Mouse (Mus musculus) c-Kit-positive CD71-negative TER-119-negative erythroid progenitor cells, embryonic 14.5 days (primary cell): ENCODE data around the gene Oas1e.
"Not testable (repeated sequence)": the region's sequence is repeated elsewhere in the genome, so short reads cannot be mapped to it uniquely, and the experiment has no call there.

Experiments
- DNase-seq: peaks from one replicate; pipeline ENCODE4 v3.0.0-alpha.2; 2013; ENCODE audit warnings: low read depth

Gene Oas1e

DNA sequence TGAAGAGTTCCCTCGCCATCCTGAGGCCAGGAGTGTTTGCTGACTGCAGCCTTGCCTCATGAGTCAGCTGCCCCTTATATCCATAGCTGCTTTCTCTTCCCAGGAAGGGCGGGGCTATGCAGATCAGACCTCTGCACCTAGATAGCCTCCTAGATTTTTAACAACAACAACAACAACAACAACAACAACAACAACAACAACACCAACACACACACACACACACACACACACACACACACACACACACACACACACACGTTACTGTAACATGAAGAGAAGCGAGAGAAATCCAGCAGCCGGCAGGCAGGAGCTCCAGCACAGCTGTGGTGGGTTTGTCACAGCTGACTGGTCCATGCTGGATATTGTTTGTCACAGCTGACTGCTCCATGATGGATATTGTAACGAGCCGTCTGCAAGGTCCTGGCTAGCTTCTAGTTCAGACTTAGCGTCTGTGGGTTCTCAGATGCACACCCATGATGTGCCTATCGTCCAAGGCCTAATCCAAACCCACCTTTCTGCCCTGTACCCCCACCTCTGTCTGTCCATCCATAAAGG lies at the start of gene Oas1e:
Oas1e (minus strand) TSS at position 51 of the 555 bp plus-strand sequence.
- not testable (repeated sequence) for DNase-seq

DNA sequence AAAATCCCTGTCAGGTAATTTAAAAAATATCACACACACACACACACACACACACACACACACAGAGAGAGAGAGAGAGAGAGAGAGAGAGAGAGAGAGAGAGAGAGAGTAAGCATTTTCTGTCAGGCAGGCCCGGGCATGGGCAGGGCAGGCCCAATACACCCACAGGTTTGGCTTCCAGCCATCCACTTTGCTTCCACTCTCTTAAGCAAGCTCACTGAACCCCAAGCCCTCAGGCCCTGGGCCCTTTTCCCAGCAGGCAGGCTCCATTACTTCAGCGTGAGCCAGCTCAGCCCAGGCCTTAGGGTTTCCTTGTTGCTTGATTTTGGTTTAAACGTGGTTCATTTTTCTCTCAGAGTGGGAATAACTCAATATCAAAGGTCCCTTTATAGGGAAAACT lies 49.4 kb upstream of the Oas1e start:
- no peak for DNase-seq

DNA sequence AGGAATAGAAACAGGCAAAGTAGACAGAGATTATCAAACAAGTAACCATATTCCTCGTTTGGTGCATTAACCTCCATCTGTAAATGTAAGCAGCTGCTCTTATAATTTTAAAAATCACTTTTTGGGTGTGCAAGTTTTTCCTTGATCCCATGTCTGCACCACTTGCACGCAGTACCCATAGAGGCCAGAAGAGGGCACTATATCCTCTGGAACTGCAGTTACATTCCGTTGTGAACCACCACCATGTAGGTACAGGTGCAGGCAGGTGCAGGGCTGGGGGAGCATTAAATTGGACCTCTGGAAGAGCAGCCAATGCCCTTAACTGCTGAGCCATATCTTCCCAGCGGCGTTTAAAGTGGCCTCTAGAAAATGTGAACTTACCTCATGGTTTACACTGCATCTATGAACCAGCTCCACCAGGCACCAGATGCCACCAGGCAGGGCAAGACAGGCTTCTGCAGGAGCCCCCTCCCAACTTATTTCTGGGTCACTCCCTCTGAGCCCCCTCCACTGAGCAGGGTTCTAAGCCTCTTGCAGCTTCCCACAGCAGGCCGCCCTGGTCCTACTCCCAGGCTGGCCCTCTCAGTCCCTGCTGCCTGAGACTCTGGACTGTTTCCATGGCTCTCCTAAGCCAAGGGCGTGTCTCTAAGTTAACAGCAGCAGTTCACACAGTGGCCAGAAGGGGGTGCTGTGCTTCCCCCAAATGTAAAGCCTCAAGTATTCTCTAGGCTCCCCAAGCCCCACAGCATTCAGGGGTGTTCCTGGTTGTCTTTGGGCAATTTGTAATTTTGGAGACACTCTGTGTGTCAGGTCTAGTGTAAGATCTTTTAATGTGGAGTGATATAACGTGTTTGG lies 41.6 kb upstream of the Oas1e start:
- DNase-seq = peak; percentile 33

DNA sequence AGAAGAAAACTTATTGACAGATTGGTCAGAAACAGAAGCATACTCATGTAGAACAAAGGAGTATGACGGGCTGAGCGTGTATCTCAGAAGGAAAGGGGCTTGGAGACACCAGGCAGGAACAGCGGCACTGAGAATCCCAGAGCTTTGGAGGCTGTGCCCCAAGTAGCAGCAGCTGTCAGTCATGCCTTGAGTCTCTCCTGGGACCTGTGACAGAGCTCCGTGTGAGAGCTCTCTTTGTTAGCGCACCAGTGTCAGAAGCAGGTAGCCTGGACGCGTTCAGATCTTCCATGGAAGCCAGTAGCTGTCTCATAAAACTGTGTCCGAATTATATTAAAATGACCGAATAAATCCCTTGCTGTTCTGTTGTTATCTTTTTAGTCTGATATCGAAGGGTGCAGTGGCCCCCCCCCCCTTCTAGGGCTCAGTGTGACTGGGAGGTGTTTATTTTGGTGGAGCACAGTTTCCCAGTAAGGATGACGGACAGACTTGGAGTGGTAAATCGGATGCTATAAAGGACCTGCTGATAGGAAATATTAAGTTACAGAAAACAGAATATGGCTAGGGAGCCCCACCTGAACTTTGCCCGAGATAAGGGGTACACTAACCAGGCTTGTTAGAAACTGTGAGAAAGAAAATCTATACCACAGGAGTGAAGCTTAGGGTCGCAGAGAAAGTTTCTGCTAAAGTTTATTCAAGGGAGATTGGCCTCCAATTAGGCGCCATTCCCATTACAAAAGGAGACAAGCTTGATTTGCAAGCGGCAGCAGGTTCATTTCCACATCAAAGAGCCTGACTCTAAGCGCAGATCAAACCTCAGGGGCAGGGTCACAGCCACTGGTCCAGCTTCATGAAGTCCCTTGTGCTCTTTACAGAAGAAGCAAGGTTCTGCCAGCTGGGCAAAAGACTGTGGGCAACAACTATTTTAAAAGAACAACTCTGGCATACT lies 38.3 kb upstream of the Oas1e start:
- no peak for DNase-seq

DNA sequence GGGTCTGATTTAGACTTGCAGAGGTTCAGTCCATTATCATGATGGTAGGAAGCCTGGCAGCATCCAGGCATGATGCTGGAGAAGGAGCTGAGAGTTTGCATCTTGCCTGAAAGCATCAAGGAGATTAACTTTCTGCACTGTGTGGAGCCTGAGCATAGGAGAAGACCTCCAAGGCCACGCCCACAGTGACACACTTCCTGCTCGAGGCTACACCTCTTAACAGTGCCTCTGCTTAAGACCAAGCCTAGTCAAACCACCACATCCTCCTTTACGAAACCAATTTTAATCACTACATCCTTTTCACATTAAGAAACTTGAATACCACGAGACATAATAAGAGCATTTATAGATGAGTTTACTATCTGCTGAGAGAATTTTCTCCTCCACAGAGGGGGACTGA lies 35.7 kb upstream of the Oas1e start:
- DNase-seq = no peak

DNA sequence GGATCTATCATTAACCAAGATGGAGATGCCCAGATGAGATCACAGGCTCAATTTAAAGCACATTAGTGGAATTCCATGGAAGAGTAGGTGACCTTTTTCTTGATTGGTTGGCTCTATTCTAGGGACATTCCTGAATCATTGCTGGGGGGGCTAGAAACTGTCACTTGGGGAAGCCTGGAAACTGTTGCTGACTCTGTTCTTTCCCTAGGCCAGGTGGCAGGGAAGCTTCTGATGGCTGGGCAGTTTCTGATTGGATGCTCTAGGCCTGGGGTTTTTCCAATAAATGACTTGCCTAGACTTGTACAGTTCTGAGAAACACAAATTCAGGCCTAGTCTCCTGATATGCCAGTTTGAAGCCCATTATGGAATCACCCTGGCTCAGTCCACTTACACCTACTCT lies 23.7 kb upstream of the Oas1e start:
- no peak for DNase-seq

DNA sequence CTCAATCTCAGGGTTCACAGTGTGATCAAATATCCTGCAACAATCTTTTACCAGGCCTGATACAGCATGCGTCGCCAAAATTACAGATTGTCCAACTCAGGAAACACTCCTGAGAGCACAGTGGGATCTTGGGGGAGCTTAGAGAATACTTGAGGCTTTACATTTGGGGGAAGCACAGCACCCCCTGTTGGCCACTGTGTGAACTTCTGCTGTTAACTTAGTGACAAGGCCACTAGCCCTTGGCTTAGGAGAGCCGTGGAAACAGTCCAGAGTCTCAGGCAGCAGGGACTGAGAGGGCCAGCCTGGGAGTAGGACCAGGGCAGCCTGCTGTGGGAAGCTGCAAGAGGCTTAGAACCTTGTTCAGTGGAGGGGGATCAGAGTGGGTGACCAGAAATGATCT lies 20.6 kb upstream of the Oas1e start:
- DNase-seq = peak; percentile 31

DNA sequence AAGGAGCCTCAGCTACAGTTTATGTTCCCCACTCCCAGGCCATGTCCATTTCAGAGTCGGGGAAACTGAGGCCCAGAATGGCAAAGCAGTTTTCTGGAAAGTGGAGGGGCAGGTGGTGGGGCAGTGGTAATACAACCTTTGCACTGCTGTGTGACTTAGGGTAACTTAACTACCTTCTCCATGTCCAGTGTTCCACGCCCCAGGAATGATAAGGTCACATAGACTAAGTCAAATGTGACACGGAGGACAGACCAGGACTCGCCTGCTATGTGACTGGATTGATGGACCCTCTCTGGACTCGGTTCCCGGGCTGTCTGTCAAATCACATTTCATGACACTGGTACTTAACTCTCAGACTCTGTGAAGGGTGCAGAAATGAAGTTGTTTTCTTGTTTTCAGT lies 17.7 kb upstream of the Oas1e start:
- DNase-seq = no peak

DNA sequence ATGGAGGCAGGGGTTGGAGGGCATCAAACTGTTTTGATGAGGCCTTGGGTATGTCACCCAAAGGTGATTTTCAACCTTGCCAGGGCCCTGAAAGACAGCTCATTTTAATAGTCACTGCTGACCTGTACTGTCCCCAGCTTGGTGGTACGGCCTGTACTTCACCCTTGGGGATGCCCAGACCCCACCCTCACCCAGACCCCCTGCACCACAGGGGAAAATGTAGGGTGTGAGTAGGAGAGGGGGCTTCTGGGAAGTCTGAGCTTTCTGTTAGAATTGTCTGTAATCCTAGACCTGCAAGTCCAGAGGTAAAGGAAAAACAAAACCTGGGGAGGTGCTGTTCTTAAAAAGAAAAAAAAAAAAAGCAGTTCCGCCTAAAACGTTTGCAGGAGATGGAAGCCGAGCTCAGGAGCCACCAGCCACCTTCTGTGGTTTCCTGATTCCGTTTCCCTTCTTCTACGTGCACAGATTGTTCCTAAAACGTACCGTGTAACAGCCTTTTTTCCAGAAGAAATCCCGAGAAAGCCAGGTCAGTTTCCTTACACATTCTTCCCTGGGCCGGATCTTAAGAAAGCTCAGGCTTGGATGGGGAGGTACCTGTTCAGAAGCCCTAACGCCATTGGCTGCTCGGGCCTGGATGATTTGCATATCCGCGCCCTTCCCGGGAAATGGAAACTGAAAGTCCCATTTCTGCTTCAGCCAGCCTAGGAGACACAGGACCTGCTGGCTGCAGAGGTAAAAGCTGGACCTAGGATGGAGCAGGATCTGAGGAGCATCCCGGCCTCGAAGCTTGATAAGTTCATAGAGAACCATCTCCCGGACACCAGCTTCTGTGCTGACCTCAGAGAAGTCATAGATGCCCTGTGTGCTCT lies 16.9 kb upstream of the Oas1e start, which contains the start of gene Oas1c:
Oas1c (minus strand) TSS at position 564 of the 869 bp plus-strand sequence.
- peak; percentile 73 for DNase-seq

DNA sequence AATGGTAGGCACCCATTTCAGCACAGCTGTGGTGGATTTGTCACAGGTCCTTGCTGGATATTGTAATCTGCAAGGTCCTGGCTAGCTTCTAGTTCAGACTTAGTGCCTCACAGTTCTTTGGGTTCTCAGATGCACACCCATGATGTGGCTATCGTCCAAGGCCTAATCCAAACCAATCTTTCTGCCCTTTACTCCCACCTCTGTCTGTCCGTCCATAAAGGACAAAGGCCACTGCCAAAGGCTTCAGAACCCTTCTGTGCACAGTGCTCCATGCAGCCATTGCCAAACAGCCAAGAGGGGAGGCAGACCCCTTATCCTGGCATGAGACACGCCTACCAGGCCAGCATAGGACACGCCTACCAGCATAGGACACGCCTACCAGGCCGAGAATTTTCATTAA lies 13.8 kb upstream of the Oas1e start:
- DNase-seq = no peak

DNA sequence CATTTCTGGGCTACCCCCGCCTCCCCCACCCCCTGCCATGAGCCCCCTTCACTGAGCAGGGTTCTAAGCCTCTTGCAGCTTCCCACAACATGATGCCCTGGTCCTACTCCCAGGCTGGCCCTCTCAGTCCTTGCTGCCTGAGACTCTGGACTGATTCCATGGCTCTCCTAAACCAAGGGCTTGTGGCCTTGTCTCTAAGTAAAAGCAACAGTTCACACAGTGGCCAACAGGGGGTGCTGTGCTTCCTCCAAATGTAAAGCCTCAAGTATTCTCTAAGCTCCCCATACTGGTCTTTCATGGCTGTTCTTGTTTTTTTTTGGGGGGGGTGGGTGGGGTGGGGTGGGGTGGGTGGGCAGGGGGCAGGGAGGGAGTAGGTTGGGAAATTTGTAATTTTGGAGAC lies 11.1 kb upstream of the Oas1e start:
- DNase-seq = peak; percentile 65

DNA sequence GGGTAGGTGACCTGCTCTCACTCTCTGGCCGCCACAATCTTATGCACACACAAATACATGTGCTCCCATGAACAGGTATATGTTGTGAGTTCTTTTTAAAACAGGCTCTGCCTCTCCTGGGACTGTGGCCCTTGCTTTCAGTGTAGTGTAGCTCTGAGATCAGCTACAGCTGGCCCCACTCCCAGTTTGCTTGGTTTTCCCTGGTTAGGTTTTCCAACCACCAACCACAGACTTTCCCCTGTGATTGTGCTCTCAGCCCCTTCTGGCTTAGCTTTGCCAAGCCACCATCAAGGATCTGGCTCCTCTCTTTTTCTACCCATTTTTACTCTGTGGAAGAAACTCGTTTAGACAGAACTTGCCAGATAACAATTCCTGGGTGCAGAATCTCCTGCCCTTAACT lies 8.3 kb upstream of the Oas1e start:
- DNase-seq = no peak

DNA sequence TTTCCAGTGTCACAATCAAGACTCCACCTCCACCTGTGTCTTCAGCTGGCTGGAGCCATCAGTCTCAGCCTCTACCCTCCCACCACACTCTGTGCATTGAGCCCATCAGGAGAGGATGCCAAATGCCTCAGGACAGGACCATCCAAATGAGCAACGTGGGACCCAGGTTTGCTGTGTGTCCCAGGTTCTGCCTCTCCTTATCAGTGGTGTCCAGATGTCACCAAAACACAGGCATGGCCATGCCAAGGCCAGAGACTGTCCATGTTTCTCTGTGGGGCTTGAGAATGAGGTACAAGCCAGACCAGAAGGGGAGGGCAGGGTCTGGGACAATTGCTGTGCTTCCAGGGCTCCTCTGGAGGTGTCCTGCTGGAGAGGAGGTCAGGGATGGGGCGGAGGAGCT lies 3.6 kb upstream of the Oas1e start:
- not testable (repeated sequence) for DNase-seq

DNA sequence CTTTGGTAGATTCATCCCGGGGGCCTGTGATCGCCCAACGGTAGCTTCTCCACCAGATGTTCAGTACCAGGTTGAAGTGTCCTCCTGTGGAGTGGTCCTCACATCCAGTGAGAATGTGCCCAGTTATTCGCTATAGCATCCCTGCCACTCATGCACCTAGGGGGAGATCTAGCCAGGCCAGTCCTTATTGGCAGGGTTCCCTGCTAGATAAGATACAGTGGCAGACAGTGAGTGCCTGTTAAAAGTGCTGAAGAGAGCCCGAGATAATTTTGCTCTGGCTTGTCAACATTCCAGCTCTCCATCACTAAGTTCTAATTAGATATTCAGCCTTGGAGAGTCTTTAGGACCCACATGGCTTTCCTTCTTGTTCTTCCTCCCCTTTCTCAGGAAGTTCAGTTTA lies 2.8 kb upstream of the Oas1e start:
- DNase-seq = not testable (repeated sequence)

DNA sequence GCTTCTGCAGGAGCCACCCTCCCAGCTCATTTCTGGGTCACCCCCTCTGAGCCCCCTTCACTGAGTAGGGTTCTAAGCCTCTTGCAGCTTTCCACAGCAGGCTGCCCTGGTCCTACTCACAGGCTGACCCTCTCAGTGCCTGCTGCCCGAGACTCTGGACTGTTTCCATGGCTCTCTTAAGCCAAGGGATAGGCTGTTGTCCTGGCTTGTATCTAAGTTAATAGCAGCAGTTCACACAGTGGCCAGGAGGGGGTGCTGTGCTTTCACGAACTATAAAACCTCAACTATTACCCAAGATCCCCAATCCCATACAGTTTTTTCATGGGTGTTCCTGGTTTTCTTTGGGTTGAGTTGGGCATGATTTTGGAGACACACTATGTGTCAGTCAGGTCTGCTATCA lies 2.3 kb downstream of the Oas1e start:
- no peak for DNase-seq

DNA sequence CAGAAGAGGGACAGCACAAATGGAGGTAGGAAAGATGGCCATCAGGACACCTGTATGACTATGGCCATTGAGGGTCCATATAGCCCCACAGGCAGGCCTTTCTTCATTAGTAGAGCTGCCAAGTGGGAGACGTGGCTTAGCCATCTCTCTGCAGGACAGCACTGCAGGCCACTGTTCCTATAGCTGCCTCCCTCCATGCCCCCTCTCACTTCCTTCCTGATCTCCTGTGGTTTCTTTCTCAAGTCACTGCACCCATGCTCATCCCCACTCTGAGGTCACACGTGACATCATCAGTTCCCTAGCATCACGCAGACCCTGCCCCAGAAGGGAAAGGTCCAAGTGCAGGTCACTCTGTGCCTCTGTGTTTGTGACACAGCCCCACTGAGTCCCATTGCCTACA lies 8.3 kb downstream of the Oas1e start:
- no peak for DNase-seq

DNA sequence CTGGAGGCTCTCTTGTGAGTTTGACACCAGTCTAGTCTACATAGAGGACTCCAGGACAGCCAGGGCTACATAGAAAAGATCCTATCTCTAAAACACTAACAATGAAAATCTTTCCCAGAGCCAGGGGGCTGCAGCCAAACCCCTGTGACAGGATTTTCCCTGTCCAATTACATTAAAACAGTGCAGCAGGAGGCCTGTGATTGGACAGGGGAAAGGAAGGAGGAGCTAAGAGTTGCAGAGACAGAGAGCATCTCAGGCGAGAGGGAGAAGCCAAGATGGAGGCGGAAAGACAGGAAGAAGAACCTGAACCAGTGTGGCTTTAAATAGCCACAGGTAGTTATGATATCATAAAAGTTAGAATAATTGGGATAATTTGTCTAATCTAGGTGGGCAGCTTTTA lies 12.9 kb downstream of the Oas1e start:
- DNase-seq = no peak

DNA sequence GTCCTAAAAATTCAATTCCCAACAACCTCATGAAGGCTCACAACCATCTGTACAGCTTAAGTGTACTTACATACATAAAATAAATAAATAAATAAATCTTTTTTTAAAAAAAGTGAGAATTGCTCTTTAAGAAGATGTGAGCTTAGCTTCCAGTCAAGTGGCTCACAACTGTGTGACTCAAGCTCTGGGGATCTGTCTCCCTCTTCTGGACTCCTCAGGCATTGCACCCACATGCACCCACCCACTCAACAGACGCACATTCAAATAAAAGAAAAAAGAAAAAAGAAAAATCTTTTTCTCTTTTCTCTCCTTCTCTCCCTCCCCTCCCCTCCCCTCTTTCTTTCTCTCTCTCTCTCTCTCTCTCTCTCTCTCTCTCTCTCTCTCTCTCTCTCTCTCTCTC lies 13.7 kb downstream of the Oas1e start:
- DNase-seq = no peak

DNA sequence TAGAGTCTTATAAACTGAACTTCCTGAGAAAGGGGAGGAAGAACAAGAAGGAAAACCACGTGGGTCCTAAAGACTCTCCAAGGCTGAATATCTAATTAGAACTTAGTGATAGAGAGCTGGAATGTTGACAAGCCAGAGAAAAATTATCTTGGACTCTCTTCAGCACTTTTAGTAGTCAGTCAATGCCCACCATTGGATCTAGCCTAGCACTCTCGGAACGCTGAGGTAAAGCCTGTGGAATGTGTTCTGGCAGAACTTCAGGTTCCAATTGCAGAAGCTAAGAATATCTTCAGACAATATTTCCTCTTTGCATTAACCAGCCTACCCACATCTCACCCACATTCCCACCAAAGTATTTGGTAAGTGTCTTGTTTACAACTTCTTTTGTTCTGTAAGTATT lies 15.4 kb downstream of the Oas1e start:
- no peak for DNase-seq

DNA sequence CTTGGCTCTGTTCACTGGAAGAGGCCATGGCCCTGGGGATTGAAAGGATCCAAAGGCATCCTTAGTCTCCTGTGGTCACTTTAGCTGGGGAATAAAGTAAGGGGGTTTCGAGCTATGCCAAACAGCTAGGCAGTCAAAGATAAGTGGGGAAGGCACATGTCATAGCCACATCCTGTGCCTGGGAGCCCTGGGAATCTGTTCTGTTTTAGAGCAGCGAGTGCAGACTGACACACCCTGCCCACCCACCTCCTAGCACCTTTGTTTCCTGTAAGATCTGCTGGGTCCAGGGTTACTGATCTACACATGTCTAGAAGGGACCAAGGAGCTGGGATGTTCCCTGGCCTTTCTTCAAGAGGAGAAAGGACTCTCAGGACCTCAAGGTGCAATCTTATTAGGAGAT lies 16.4 kb downstream of the Oas1e start:
- DNase-seq = no peak

DNA sequence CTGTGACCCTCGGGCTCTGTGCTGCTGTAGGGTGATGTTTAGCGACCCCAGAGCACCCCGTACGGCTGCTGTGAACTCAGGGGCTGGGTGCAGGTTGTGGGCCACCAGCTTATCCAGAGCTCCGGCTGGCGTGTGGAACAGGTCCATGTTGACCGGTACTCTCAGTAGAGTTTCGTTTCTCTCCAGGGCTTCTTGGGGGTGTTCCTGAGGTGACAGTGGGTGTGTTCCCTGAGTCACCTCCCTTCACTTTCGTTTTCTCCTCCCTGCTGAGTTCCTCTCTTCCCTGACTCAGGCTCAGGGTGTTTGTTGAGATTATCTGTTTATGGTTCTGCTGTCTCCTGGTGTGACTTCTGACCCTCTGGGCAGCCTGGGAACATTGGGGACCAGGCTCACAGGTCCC lies 17.9 kb downstream of the Oas1e start, which contains the start of gene Oas3:
Oas3 (minus strand) TSS at position 184 of the 400 bp plus-strand sequence.
- DNase-seq = no peak

DNA sequence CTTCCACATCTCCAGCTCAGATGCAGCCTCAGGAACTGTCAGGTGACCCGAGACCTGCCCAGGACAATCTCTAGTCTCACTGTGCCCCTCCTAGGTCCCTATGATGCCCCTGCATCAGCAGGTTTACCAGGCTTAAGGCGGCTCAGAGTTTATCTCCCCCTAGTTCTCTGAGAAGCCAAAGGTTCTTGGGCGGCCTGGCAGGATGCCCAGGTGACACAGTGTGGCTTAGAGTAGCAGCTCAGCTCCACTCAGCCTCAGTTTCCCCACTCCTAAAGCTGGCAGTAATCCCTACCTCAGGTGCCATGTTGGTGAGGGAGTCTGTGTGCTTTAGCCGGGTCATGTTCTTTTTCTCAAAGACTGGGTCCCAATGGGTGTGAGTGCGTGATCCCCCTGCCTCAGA lies 18.5 kb downstream of the Oas1e start:
- DNase-seq = no peak
